Mouse (Mus musculus) cerebellum, adult (tissue): ENCODE measurements around the gene Lin52.

ENCODE experiments used
- ATAC-seq: cut with Nextera tagmentation; 2 replicates; pipeline ENCODE4 v1.9.2; 2017; ENCODE audit warnings: mild to moderate bottlenecking, moderate library complexity, mixed read lengths; ENCODE audit not compliant: insufficient number of reproducible peaks, low FRiP score, low TSS enrichment

Lin52 gene

DNA sequence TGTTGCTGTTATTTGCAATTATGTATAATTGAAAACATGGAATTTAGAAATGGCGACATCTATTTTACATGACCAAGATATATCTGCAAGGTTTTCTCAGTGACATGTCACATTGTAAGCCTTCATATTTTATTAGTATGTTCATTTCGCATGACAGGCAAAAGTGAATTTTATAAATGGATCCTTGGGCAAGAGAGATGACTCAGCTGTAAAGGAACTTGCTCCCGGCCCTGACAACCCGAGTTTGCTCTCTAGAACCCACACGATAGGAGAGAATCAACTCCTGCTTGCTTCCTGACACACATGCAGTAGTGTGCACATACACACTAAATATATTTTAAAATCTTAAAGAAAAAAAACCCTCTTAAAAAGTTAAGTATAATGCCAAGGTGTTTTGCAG is 10.2 kb downstream of the Lin52 start:
- ATAC-seq, result no peak

- ATAC-seq, result no peak
These were observed 11.6 kb downstream of the Lin52 start for GRCm38 (mm10) chr12:84462856-84463255.

DNA sequence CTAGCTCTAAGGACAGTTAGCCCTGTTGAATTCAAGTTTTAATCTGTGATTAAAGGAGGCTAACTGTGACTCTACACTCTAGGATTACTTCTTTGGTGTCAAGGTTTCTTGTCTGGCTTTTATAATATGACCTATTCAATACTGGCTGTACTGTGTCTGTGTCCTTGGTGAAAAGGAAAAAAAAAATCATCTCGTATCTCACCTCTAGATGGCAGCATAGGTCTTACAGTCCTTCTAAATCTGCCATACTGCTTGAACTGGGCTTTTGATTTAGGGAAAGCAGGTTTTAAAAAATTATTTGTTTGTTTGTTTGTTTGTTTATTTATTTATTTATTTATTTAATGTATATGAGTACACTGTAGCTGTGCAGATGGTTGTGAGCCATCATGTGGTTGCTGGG is 17.5 kb downstream of the Lin52 start:
- no peak for ATAC-seq

DNA sequence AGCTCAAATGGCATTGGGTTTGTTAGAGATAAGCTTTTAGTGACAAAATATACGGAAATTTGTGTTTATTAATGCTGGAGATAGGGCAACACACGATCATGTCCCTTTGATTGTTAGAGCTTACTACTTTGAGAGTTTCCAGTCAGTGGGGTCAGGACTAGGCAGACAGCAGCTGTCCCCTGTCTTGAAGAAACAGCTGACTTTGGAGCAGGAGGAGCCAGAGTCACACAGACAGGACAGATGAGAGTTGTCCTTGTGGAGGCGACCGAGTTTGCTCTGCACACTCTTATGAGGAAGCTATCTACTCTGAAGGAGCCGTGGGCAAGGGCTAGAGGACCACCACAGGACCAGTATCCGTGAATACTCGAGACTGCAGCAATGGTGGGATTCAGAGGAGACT is 27.7 kb downstream of the Lin52 start:
- no peak for ATAC-seq

GRCm38 (mm10) chr12:84481251-84481650 is 30.0 kb downstream of the Lin52 start:
- no peak for ATAC-seq

DNA sequence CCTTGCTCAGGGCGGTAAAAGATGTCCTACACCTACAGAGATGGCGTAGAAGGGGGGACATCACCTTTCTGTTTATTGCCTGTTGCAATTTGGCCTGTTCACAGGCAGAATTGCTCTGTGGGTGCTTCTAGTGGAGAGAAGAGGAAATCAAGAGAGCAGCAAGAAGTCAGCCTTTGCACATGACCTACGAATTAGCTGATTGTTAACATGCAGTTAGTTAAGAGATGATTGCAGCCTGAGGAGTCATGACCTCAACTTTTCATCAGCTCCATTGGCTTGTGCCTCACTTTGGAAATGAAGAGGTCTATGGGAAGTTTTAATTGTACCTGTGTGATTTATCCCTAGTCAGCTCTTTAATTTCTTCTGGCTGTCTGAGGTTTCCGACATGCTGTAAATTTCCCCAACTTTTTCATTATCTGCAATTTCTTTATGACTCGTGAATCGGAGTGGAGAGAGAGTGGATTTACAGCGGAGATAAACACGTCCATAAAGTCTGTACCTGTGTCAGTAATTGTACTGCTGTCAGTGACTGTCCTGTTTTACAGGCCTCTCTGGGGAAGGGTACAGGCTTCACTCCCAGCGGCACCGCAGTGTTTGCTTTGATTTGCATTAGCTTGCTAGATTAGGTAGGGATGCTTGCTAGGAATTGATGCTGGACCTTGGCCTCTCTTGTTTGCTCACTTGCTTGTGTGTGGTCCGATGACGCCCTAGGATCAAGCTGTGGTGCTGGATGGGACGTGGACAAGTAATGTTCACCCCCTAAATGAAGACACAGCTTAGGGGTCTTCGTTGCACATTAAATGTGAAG is 31.8 kb downstream of the Lin52 start:
- no peak for ATAC-seq

GRCm38 (mm10) chr12:84487324-84488056 is 36.3 kb downstream of the Lin52 start:
- no peak for ATAC-seq

- ATAC-seq, result no peak
These were observed 45.6 kb downstream of the Lin52 start for GRCm38 (mm10) chr12:84496795-84497194.

DNA sequence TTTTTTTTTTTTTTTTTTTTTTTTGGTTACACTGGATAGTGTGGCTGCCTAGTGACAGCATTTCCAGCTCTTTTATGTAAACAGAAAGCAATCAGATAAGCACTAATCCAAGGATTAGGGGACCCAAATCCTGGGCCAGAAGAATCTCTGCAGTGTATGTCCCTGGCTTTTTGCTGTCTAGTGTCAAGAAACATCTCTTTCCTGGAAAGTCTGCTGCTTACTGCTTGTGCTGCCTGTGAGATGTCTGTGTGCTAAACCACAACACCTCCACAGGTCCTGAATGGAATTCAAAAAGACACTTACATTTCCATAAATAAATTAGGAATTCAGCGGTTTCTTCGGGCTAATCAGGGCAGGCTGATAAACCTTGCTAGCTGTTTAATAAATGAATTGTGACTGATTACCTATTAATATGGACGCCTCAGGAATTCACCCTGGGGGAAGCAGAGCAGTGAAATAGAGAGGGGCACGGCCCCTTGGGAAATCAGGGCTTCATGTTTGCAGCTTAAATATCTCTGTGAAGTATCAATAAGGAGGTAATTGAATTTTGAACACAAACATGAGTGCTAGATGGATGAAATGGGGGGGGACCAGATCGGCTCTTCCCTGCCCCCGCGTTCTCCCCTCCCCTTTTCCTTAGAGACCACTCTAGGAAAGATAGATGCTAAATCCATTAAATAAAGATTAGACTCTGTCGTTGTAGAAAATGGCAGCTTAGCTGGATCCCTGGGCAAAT is 49.5 kb downstream of the Lin52 start:
- ATAC-seq, result no peak

DNA sequence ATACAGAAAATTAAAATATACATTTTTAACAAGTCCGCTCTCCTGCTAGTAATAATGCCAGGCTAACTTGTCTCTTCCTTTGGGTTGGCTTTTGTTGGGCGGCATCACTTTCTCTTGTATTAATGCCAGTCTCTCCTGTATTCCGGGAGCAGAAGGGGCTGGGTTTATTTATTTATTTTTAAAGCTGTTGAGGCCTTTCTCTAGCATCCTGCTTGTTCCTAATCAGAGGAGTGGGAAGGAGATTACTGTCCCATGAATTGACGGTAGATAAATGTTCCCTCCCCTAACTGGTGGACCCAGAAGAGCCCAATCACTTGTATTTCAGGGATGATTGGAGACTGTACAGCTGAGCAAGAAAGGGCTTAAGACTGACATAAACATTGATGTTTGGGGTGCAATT is 50.1 kb downstream of the Lin52 start:
- ATAC-seq, result no peak

DNA sequence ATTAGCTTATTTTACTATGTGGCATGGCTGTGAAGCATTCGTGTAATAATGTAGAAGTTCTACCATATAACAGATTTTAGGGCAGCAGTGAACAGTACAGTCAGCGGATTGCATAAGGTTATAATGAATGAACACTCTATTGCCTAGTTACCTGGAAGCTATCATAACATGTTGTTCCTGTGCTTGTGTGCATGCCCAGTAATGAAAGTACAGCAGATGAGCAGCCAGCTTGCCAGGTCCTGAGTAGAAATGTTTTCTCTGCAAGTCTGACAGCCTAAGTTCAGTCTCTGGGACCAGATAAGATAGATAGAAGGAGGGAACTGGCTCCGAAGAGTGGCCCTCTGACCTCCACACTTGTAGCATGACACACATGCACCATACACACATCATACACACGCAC is 55.6 kb downstream of the Lin52 start:
- ATAC-seq, result no peak

DNA sequence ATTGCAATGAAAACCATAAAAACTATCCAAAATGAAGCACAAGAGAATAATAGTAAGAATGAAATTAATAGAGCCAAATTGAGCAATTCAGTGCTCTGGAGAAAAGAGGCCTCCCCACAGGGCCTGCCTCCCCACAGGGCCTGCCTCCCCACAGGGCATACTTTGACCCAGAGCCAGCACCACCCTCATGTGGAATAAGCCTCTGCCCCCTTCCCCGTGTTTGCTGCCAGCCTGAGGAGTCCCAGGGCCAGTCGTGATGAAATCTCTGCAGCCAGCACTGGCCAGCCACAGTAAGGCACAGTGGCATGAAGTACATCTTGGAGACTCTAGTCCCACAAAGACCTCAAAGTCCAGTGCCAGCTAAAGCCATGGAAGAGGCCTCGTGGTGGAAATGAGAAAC is 60.8 kb downstream of the Lin52 start:
- ATAC-seq, result no peak

- ATAC-seq, result no peak
These were observed 64.3 kb downstream of the Lin52 start for GRCm38 (mm10) chr12:84515486-84515885.

- ATAC-seq, result no peak
These were observed 65.4 kb downstream of the Lin52 start for GRCm38 (mm10) chr12:84516642-84517041.

DNA sequence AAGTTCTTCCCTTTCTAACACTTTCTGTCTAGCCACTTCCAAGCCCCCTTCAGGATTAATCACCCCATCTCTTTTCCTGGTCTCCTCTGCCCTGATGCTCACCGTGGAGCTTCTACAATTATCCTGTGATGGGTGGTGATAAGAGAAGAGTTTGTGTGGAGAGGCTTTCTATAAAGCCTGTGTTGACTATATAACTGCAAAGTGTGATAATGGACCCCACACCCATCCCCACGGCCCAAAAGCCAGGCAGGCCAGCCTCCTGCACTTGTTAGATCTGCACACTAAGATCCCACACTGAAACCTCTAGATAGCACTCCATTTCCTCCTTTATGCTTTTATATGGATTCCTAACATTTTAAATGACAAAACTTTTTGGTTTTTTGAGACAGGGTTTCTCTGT is 66.8 kb downstream of the Lin52 start:
- no peak for ATAC-seq

GRCm38 (mm10) chr12:84523728-84524127 is 72.5 kb downstream of the Lin52 start:
- no peak for ATAC-seq

- no peak for ATAC-seq
These were observed 73.2 kb downstream of the Lin52 start for GRCm38 (mm10) chr12:84524147-84525050.

GRCm38 (mm10) chr12:84525422-84525821 is 74.2 kb downstream of the Lin52 start:
- ATAC-seq, result no peak

DNA sequence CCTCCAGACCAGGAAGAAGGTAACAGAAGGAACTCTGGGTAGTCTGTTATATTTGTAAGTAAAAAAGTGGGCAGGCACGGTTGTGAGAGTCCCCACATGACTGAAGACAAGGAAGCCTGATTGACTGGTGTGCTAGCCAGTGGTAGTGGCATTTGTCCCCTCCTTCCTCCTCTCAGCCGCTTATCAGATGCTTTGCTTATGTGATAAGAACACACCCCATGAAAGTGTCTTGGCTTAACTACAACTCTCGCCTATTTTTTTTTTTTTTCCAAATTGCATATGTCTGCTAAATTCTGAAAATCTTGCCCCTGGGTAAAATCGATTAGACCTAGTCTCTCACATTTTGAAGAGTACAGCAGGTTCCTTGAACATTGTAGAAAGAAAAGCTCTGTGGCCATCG is 79.2 kb downstream of the Lin52 start:
- ATAC-seq, result no peak
